Mouse (Mus musculus) heart, embryonic 10.5 days (tissue): Measurements from ENCODE around the gene Vcam1. TPM values are rescaled to one million over a fixed set of nuclear protein-coding genes. Genes with fewer than 3 reads are reported as not detected.

Experiments used
- DNase-seq: peaks from one replicate; pipeline ENCODE4 v3.0.0-alpha.2; 2017; ENCODE audit warnings: low spot score
- H3K27ac ChIP-seq: fragments of 300-500 bp; sonication (generic); 2 replicates; pipeline ENCODE4 v1.5.1; 2016; ENCODE audit warnings: mild to moderate bottlenecking
- H3K27me3 ChIP-seq: fragments of 300-500 bp; sonication (generic); 2 replicates; pipeline ENCODE4 v1.6.1; 2016; ENCODE audit warnings: mild to moderate bottlenecking; ENCODE audit not compliant: poor library complexity, insufficient read depth, severe bottlenecking
- H3K36me3 ChIP-seq: fragments of 300-500 bp; sonication (generic); 2 replicates; pipeline ENCODE4 v1.6.1; 2016; ENCODE audit warnings: mild to moderate bottlenecking, moderate library complexity
- H3K4me1 ChIP-seq: fragments of 300-500 bp; sonication (generic); 2 replicates; pipeline ENCODE4 v1.6.1; 2016; ENCODE audit warnings: mild to moderate bottlenecking
- H3K4me3 ChIP-seq: fragments of 300-500 bp; sonication (generic); 2 replicates; pipeline ENCODE4 v1.5.1; 2016; ENCODE audit warnings: mild to moderate bottlenecking, moderate library complexity
- H3K9me3 ChIP-seq: fragments of 300-500 bp; sonication (generic); 2 replicates; pipeline ENCODE4 v1.6.1; 2016; ENCODE audit warnings: mild to moderate bottlenecking, moderate library complexity
- WGBS: fragments of 180-500 bp; shearing (Covaris S2); methylation state at CpG from one replicate; pipeline ENCODE4 v1.1.7; 2016; 5-methylcytosine and 5-hydroxymethylcytosine counted together
- polyA plus RNA-seq: library from polyadenylated mRNA; unstranded; fragments of >200 nt; fragmentation: Nextera tagmentation; extraction: Ambion mirVana; gene quantifications from 2 replicates; pipeline ENCODE4 v1.2.1, GENCODE M21; 2016

Gene Vcam1
- polyA plus RNA-seq, 1 experiment from 2014 or later: 61.3 TPM

DNA sequence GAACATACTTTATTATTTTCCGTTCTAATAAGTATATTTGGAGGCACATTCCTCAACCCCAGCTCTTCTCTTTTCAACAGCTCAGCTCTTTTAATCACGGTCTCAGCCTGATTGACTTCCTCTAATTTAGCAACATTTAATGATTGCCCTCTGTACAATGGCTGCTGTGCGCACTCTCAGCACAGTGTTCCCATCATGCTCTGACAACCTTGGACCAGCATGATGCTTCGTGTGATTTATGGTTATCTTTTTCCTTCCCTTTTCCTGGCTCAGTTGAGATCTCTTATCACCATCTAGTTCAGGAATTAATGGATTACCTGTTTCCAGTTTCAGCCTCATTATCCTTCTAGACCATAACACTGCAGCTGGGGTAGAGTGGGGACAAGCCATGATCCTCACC is 34.2 kb downstream of the Vcam1 start:
- H3K27ac ChIP-seq: no peak overlapping the region
- no peaks in the 10 kb centered on the region for H3K36me3 ChIP-seq
- no peaks in the 10 kb centered on the region for H3K4me1 ChIP-seq
- H3K4me3 ChIP-seq: no peak overlapping the region
- WGBS: 82% methylated on average over 4 of the region's 4 CpGs
- H3K27me3 ChIP-seq: no peaks in the 10 kb centered on the region
- H3K9me3 ChIP-seq: no peaks in the 10 kb centered on the region
- DNase-seq: no peak

- no peak overlapping the region for H3K4me3 ChIP-seq
- no peaks in the 10 kb centered on the region for H3K4me1 ChIP-seq
- WGBS: 68% methylated on average over 1 of the region's 1 CpGs
- H3K9me3 ChIP-seq: no peaks in the 10 kb centered on the region
- H3K27me3 ChIP-seq: no peaks in the 10 kb centered on the region
- no peak for DNase-seq
- no peaks in the 10 kb centered on the region for H3K36me3 ChIP-seq
- no peak overlapping the region for H3K27ac ChIP-seq
Observed at GRCm38 (mm10) chr3:116094886-116095285, 34.6 kb downstream of the Vcam1 start.

DNA sequence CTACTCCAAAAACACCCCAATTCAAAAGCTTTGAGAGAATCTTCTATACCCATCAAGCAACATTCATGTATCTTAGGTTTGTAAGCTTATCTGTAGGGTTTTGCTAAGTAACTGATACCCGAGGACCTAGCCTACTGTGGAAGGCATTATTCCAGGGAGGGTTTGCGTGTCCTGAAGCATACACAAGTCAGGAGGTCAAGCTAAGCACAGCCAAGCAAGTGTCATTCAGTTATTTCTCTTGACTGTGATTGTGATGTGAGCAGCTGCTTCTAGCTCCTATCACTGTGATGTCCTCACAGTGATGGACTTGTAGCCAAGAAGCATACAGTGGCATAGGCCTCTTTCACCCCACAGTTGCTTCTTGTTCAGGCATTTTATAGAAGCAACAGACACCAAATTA is 35.2 kb downstream of the Vcam1 start:
- DNase-seq: no peak
- Histone ChIP-seq H3K4me1 (no peaks in the 10 kb centered on the region), H3K9me3 (no peaks in the 10 kb centered on the region), H3K4me3 (no peak overlapping the region), H3K27ac (no peak overlapping the region), H3K27me3 (no peaks in the 10 kb centered on the region), H3K36me3 (no peaks in the 10 kb centered on the region)
- WGBS: 74% methylated on average over 2 of the region's 2 CpGs

GRCm38 (mm10) chr3:116092547-116092946 is 36.9 kb downstream of the Vcam1 start:
- H3K4me3 ChIP-seq: no peak overlapping the region
- 71% methylated on average over 3 of the region's 3 CpGs for WGBS

DNA sequence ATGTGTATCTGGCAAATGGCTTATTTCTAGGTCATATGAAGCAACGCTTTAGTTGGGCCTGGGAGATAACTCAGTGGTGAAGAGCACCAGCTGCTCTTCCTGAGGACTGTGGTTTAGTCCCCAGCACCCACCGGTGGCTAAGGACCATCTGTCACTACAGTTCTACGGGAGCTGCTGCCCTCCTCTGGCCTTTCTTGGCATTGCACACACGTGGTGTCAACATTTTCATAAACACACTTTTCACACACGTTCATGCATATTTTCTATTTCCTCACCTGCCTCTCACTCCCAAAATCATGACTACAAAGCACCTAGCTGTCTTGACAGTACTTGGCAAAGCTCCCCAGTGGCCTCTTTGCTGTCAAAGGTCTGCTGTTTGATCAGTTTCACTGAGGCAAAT is 37.8 kb downstream of the Vcam1 start:
- Histone ChIP-seq H3K27ac (no peak overlapping the region), H3K4me1 (no peaks in the 10 kb centered on the region), H3K4me3 (no peak overlapping the region), H3K27me3 (no peaks in the 10 kb centered on the region), H3K36me3 (no peaks in the 10 kb centered on the region), H3K9me3 (peaks cover 4% of the 10 kb centered on the region; the same call in 1 of the 2 replicates)
- no peak for DNase-seq
- WGBS: 83% methylated on average over 5 of the region's 5 CpGs

More at GRCm38 (mm10) chr3:116092547-116092946, 36.9 kb downstream of the Vcam1 start:
- no peaks in the 10 kb centered on the region for H3K27me3 ChIP-seq
- DNase-seq: no peak
- no peaks in the 10 kb centered on the region for H3K36me3 ChIP-seq
- no peak overlapping the region for H3K27ac ChIP-seq
- H3K9me3 ChIP-seq: peaks cover 4% of the 10 kb centered on the region; the same call in 1 of the 2 replicates
- H3K4me1 ChIP-seq: no peaks in the 10 kb centered on the region

- no peak overlapping the region for H3K27ac ChIP-seq
- no peaks in the 10 kb centered on the region for H3K27me3 ChIP-seq
- H3K4me1 ChIP-seq: peaks cover 2% of the 10 kb centered on the region; the same call in 1 of the 2 replicates
- H3K9me3 ChIP-seq: peaks cover 4% of the 10 kb centered on the region; the same call in 1 of the 2 replicates
- no peak overlapping the region for H3K4me3 ChIP-seq
- no peak for DNase-seq
- H3K36me3 ChIP-seq: no peaks in the 10 kb centered on the region
- 85% methylated on average over 4 of the region's 4 CpGs for WGBS
Observed at GRCm38 (mm10) chr3:116085962-116086361, 43.5 kb downstream of the Vcam1 start.

GRCm38 (mm10) chr3:116080939-116081676 is 48.4 kb downstream of the Vcam1 start:
- WGBS: 49% methylated on average over 7 of the region's 7 CpGs
- H3K36me3 ChIP-seq: no peaks in the 10 kb centered on the region
- H3K27me3 ChIP-seq: no peaks in the 10 kb centered on the region
- no peaks in the 10 kb centered on the region for H3K9me3 ChIP-seq
- no peak overlapping the region for H3K4me3 ChIP-seq
- no peak for DNase-seq
- H3K4me1 ChIP-seq: peaks cover 10% of the 10 kb centered on the region
- peak overlapping the region; percentile 62; the same call in 1 of the 2 replicates for H3K27ac ChIP-seq

DNA sequence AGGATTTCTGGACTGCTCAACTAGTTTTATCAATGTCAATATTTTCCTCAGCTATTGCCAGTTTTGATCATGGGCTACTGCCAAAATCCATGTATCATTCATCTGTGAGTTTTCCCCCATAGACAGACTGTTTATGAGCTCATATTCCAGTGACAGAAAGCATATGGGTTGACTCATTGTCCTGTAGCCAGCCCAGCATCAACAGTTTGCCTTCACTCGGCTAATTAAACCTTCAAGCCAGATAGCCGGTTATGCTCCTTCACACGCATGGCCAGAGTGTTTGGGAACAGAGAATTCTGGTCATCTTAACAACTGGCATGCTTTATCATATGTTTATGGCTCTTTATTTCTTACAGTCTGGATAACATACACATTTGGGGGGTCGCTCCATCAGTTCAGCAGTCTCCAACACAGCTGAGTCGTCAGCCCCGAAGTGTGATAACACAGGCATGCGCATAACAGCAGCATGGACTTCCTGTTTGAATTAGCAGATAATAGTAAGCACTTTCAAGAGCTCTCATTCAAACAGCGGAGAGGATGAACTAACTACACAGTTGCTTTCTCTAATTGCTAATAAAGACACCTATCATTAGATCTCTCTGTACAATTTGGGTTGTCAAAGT is 49.2 kb downstream of the Vcam1 start:
- H3K36me3 ChIP-seq: no peaks in the 10 kb centered on the region
- no peaks in the 10 kb centered on the region for H3K27me3 ChIP-seq
- no peak overlapping the region for H3K4me3 ChIP-seq
- no peaks in the 10 kb centered on the region for H3K9me3 ChIP-seq
- peaks cover 10% of the 10 kb centered on the region for H3K4me1 ChIP-seq
- DNase-seq: no peak
- WGBS: 34% methylated on average over 8 of the region's 8 CpGs
- H3K27ac ChIP-seq: no peak overlapping the region

GRCm38 (mm10) chr3:116078490-116078889 is 51.0 kb downstream of the Vcam1 start:
- no peaks in the 10 kb centered on the region for H3K9me3 ChIP-seq
- DNase-seq: no peak
- H3K4me3 ChIP-seq: no peak overlapping the region
- peaks cover 10% of the 10 kb centered on the region for H3K4me1 ChIP-seq
- no peak overlapping the region for H3K27ac ChIP-seq
- H3K36me3 ChIP-seq: no peaks in the 10 kb centered on the region
- H3K27me3 ChIP-seq: no peaks in the 10 kb centered on the region
- 72% methylated on average over 4 of the region's 4 CpGs for WGBS

DNA sequence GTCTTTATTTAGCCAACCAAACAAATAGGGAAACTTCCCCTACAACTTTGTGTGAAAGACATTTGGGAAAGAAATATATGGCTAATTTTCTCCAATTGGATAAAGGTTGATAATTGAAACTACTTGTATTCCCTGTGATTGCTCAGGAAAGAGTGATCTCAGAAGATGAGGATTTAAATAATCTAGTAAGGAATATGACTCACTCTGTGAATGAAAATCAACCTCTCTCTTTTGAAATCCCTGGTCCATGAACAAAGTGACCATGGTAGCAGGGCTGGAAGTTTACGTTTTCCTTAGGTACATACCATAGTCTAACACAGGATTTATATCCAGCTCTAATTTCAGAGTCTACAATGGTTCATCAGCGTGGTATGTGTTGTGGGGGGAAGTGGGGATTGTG is 52.7 kb downstream of the Vcam1 start:
- H3K27me3 ChIP-seq: no peaks in the 10 kb centered on the region
- H3K9me3 ChIP-seq: no peaks in the 10 kb centered on the region
- H3K36me3 ChIP-seq: no peaks in the 10 kb centered on the region
- H3K4me1 ChIP-seq: peaks cover 15% of the 10 kb centered on the region
- no peak for DNase-seq
- no peak overlapping the region for H3K27ac ChIP-seq
- 78% methylated on average over 2 of the region's 2 CpGs for WGBS
- H3K4me3 ChIP-seq: no peak overlapping the region

DNA sequence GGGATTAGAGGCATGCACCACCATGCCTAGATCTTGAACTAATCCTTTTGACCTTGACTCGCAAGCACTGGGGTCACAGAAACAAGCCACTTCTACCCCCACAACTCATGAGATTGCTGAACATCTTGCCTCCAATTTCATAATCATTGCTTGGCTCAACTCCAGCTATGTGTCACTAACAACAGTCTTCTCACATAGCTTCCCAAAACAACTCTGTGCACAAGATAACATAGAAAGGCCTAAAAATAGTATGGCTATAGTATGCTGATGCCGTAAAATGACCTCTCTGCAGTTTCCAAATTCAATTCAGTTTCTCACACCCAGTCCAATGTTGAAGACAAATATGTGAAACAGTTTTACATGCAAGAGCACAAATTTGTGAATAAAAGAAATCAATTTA is 56.9 kb downstream of the Vcam1 start:
- H3K4me1 ChIP-seq: peaks cover 5% of the 10 kb centered on the region; the same call in 1 of the 2 replicates
- H3K27ac ChIP-seq: peak overlapping the region; percentile 72
- H3K9me3 ChIP-seq: no peaks in the 10 kb centered on the region
- 39% methylated on average over 2 of the region's 2 CpGs for WGBS
- no peak for DNase-seq
- H3K36me3 ChIP-seq: no peaks in the 10 kb centered on the region
- H3K27me3 ChIP-seq: no peaks in the 10 kb centered on the region
- no peak overlapping the region for H3K4me3 ChIP-seq

GRCm38 (mm10) chr3:116062141-116062540 is 67.3 kb downstream of the Vcam1 start:
- no peaks in the 10 kb centered on the region for H3K4me1 ChIP-seq
- H3K27me3 ChIP-seq: no peaks in the 10 kb centered on the region
- DNase-seq: no peak
- no peaks in the 10 kb centered on the region for H3K9me3 ChIP-seq
- H3K36me3 ChIP-seq: no peaks in the 10 kb centered on the region
- H3K4me3 ChIP-seq: no peak overlapping the region
- WGBS: 86% methylated on average over 2 of the region's 2 CpGs
- no peak overlapping the region for H3K27ac ChIP-seq

DNA sequence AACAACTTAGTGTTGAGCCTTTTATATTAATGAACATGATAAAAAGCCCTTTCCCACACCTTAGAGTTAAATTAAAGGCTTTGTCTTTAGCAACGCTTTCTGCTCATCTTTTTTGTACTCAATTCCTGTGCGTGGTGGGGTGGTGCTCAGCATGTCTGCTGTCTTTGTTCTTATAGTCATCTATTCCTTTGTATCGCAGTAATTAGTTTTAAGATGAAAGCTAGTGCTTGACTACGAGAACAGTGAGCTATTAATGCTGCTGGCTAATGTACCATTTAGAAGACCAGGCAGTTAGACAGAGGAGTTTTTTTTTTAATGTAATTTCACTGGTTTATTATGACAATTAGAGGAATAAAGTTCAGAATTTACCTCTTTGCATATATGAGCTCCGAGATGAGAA is 69.2 kb downstream of the Vcam1 start:
- no peak for DNase-seq

More for the DNA sequence above, 69.2 kb downstream of the Vcam1 start:
- no peaks in the 10 kb centered on the region for H3K36me3 ChIP-seq
- 83% methylated on average over 5 of the region's 5 CpGs for WGBS
- no peak overlapping the region for H3K4me3 ChIP-seq
- H3K9me3 ChIP-seq: no peaks in the 10 kb centered on the region
- H3K27me3 ChIP-seq: no peaks in the 10 kb centered on the region
- no peaks in the 10 kb centered on the region for H3K4me1 ChIP-seq
- no peak overlapping the region for H3K27ac ChIP-seq
